Mouse (Mus musculus): ENCODE results near the gene Washc3.

Gene Washc3

GRCm38 (mm10) chr10:88260309-88260708, 59.4 kb downstream of the Washc3 start:
- DNase-seq = no peak

DNA sequence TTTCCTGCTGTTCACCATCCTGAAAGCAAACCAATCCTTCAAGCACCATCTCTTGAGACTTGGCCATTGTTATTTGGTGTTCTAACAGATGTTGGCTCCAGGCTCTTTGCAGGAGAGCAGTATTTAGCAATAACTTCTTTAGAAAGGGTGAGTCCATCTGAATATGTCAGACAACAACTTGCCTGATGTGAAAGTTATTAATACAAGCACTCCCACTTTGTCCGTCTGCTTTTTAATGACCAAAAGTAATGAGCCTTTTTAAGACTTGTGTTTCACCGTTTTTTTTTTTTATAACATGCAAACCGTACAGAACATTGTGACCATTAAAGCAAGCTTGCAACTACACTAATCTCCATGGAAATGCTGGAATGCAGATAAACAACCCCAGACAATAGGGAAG, 60.3 kb downstream of the Washc3 start:
- DNase-seq = no peak

- no peak for DNase-seq
Observed at GRCm38 (mm10) chr10:88263383-88263782, 62.5 kb downstream of the Washc3 start.

DNA sequence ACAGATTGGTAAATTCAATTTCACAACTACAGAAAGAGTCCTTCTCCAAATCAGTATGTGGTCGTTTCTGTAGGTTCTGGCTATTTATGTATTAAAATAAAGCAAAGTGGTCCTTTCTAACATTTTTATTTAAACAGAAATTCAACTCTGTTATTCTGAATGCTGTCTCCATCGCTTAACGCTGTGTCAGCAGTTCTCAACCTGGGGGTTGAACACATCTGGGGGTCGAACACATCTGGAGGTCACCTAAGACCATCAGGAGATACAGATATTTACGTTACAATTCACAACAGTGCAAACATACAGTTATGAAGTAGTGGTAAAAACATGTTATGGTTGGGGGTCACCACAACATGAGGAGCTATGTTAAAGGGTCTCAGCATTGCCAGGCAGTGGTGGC, 73.2 kb downstream of the Washc3 start:
- no peak for DNase-seq

GRCm38 (mm10) chr10:88281699-88282098, 80.8 kb downstream of the Washc3 start:
- no peak for DNase-seq

GRCm38 (mm10) chr10:88284343-88284990, 83.6 kb downstream of the Washc3 start:
- DNase-seq = no peak

GRCm38 (mm10) chr10:88287261-88287660, 86.4 kb downstream of the Washc3 start:
- DNase-seq = no peak

GRCm38 (mm10) chr10:88288061-88288460, 87.2 kb downstream of the Washc3 start:
- DNase-seq = no peak

GRCm38 (mm10) chr10:88295091-88295490, 94.2 kb downstream of the Washc3 start:
- DNase-seq = no peak
